Comparison of ENCODE assay signal across 8 mouse cellular contexts in genomic region chr2:30066046-30066901, GRCm38 (mm10). TPM values are rescaled to one million over a fixed set of nuclear protein-coding genes. Genes with fewer than 3 reads are reported as not detected.
DNase-seq lines count a peak whose midpoint lies in the region; ATAC-seq and TF ChIP-seq lines count a peak whose summit lies in the region.

No protein-coding gene starts in this region.

- intact Hi-C loops in heart, postnatal 25 days (cut with DNase I), result no loop called here

- H3K27ac ChIP-seq in forebrain, embryonic 15.5 days (replicated peaks), result peak overlapping the region; percentile 99
- H3K27ac ChIP-seq in layer of hippocampus, adult 2 months, result peak overlapping the region; percentile 98
- H3K27ac ChIP-seq in neural tube, embryonic 15.5 days (replicated peaks), result peak overlapping the region; percentile 100

- no peak for TF ChIP-seq CTCF in G1E (IDR thresholded peaks at IDR 0.05; ENCODE audit: low read depth, low read length)
- TF ChIP-seq CTCF in layer of hippocampus, adult 2 months (conservative IDR thresholded peaks at IDR 0.05), result no peak
- no peak for TF ChIP-seq CTCF in lung, adult 2 months (IDR thresholded peaks at IDR 0.05; ENCODE audit: insufficient read depth, low read length)

- H3K9me3 ChIP-seq in G1E (replicated peaks), result no peaks in the 10 kb centered on the region
- H3K9me3 ChIP-seq in forebrain, embryonic 15.5 days, result no peaks in the 10 kb centered on the region
- H3K9me3 ChIP-seq in neural tube, embryonic 15.5 days (replicated peaks), result no peaks in the 10 kb centered on the region

- peak; percentile 93 for DNase-seq in G1E (ENCODE audit: low spot score)
- DNase-seq in cerebellum, adult 11-12 months, result peak; percentile 98
- DNase-seq in heart, postnatal 25 days (ENCODE audit: low spot score), result peak; percentile 96
- DNase-seq in layer of hippocampus, adult 2 months (ENCODE audit: low spot score in 2 of 2), result peak; percentile 93 to 94
- peak; percentile 87 for DNase-seq in lung, adult 2 months
- DNase-seq in testis, postnatal 10 days (ENCODE audit: low spot score), result peak; percentile 97

- peaks cover 62% of the 10 kb centered on the region for H3K4me1 ChIP-seq in G1E (ENCODE audit: insufficient read depth, low read depth, low read length)
- peaks cover 48% of the 10 kb centered on the region for H3K4me1 ChIP-seq in forebrain, embryonic 15.5 days
- peaks cover 6% of the 10 kb centered on the region for H3K4me1 ChIP-seq in lung, adult 2 months (ENCODE audit: control insufficient read depth, insufficient read depth, low read length)
- peaks cover 42% of the 10 kb centered on the region for H3K4me1 ChIP-seq in neural tube, embryonic 15.5 days

- WGBS in forebrain, embryonic 15.5 days, result 1% methylated on average over 46 of the region's 101 CpGs
- WGBS in lung, adult 2 months, result under 1% methylated on average over 90 of the region's 101 CpGs
- WGBS in neural tube, embryonic 15.5 days, result under 1% methylated on average over 59 of the region's 101 CpGs

- H3K27me3 ChIP-seq in G1E (ENCODE audit: insufficient read depth, low read length), result no peaks in the 10 kb centered on the region
- no peaks in the 10 kb centered on the region for H3K27me3 ChIP-seq in forebrain, embryonic 15.5 days
- H3K27me3 ChIP-seq in neural tube, embryonic 15.5 days (replicated peaks), result no peaks in the 10 kb centered on the region

- peak overlapping the region; percentile 92 for H3K4me3 ChIP-seq in G1E (ENCODE audit: low read depth, low read length)
- H3K4me3 ChIP-seq in forebrain, embryonic 15.5 days, result peak overlapping the region; percentile 97
- peak overlapping the region; percentile 85 for H3K4me3 ChIP-seq in layer of hippocampus, adult 2 months
- H3K4me3 ChIP-seq in lung, adult 2 months (replicated peaks; ENCODE audit: extremely low read depth, low read depth, low read length), result peak overlapping the region; percentile 96
- peak overlapping the region; percentile 95 for H3K4me3 ChIP-seq in neural tube, embryonic 15.5 days (replicated peaks)

- H3K36me3 ChIP-seq in G1E (replicated peaks), result peaks cover 41% of the 10 kb centered on the region
- peaks cover 23% of the 10 kb centered on the region for H3K36me3 ChIP-seq in forebrain, embryonic 15.5 days
- peaks cover 16% of the 10 kb centered on the region for H3K36me3 ChIP-seq in neural tube, embryonic 15.5 days

- TF ChIP-seq POLR2A in lung, adult 2 months (IDR thresholded peaks at IDR 0.05; ENCODE audit: borderline replicate concordance, extremely low read depth, low read depth, low read length), result peak; percentile 62; the same call in 1 of the 2 replicates

- peak overlapping the region; percentile 74 for H3K4me2 ChIP-seq in forebrain, embryonic 15.5 days (replicated peaks)
- peak overlapping the region; percentile 76 for H3K4me2 ChIP-seq in neural tube, embryonic 15.5 days

- peak overlapping the region; percentile 98 for H3K9ac ChIP-seq in forebrain, embryonic 15.5 days (replicated peaks)
- H3K9ac ChIP-seq in neural tube, embryonic 15.5 days (replicated peaks), result peak overlapping the region; percentile 99

- peak; percentile 66 for ATAC-seq in G1E (ENCODE audit: extremely low read depth, insufficient number of reproducible peaks, low FRiP score, poor library complexity, severe bottlenecking)
- peak; percentile 94 for ATAC-seq in forebrain, embryonic 15.5 days (replicated peaks)
- ATAC-seq in neural tube, embryonic 15.5 days (ENCODE audit: low FRiP score), result peak; percentile 96

RNA-seq across cellular contexts. Expression of gene Set, which starts 9.1 kb away (rescaled TPM):
- total RNA-seq in G1E (2014; fragmentation: Nextera tagmentation), result 751 and 948 TPM in 2 replicates
- 667 and 849 TPM in 2 replicates for total RNA-seq in G1E (2017)
- 806 and 885 TPM in 2 replicates for polyA plus RNA-seq in G1E (2012)
- polyA plus RNA-seq in forebrain, embryonic 15.5 days (2015; fragmentation: Nextera tagmentation; extraction: Ambion mirVana), result 445 and 449 TPM in 2 replicates
- total RNA-seq in heart, postnatal 25 days (2021), result 100 to 1,000 TPM in 1 of 2 experiments, 10 to 100 TPM in 1; 95.8 to 106 TPM
- 100 to 1,000 TPM; 171 to 197 TPM for total RNA-seq in layer of hippocampus, adult 2 months (2021)
- polyA plus RNA-seq in lung, adult 2 months (2012; rRNA removed), result 35.5 and 39.7 TPM in 2 replicates
- 285 and 330 TPM in 2 replicates for polyA plus RNA-seq in neural tube, embryonic 15.5 days (2015; fragmentation: Nextera tagmentation; extraction: Ambion mirVana)

RNA-seq across cellular contexts. Expression of gene Pkn3, which starts 11.2 kb away (rescaled TPM):
- 1.6 and 2.4 TPM in 2 replicates for total RNA-seq in G1E (2014; fragmentation: Nextera tagmentation)
- 4.5 and 5.9 TPM in 2 replicates for total RNA-seq in G1E (2017)
- 13.3 and 14.5 TPM in 2 replicates for polyA plus RNA-seq in G1E (2012)
- polyA plus RNA-seq in forebrain, embryonic 15.5 days (2015; fragmentation: Nextera tagmentation; extraction: Ambion mirVana), result 3.5 and 3.9 TPM in 2 replicates
- 10 to 100 TPM; 10.5 to 13.2 TPM for total RNA-seq in heart, postnatal 25 days (2021)
- 1 to 10 TPM; 1.7 to 2.1 TPM for total RNA-seq in layer of hippocampus, adult 2 months (2021)
- 29.0 and 31.3 TPM in 2 replicates for polyA plus RNA-seq in lung, adult 2 months (2012; rRNA removed)
- 2.0 and 3.1 TPM in 2 replicates for polyA plus RNA-seq in neural tube, embryonic 15.5 days (2015; fragmentation: Nextera tagmentation; extraction: Ambion mirVana)

RNA-seq across cellular contexts. Expression of gene Wdr34, which starts 17.6 kb away (rescaled TPM):
- total RNA-seq in G1E (2014; fragmentation: Nextera tagmentation) (15.1 and 17.9 TPM in 2 replicates), G1E (2017) (9.6 and 13.5 TPM in 2 replicates)
- polyA plus RNA-seq in G1E (2012), result 35.5 and 38.4 TPM in 2 replicates
- polyA plus RNA-seq in forebrain, embryonic 15.5 days (2015; fragmentation: Nextera tagmentation; extraction: Ambion mirVana), result 70.1 and 76.2 TPM in 2 replicates
- total RNA-seq in heart, postnatal 25 days (2021), result 1 to 10 TPM; 6.5 to 6.8 TPM
- 10 to 100 TPM; 37.3 to 37.4 TPM for total RNA-seq in layer of hippocampus, adult 2 months (2021)
- polyA plus RNA-seq in lung, adult 2 months (2012; rRNA removed), result 27.1 and 31.3 TPM in 2 replicates
- polyA plus RNA-seq in neural tube, embryonic 15.5 days (2015; fragmentation: Nextera tagmentation; extraction: Ambion mirVana), result 63.0 and 72.9 TPM in 2 replicates

RNA-seq across cellular contexts. Expression of gene Zdhhc12, which starts 27.2 kb away (rescaled TPM):
- total RNA-seq in G1E (2014; fragmentation: Nextera tagmentation) (25.4 and 29.4 TPM in 2 replicates), G1E (2017) (9.5 and 10.3 TPM in 2 replicates)
- polyA plus RNA-seq in G1E (2012), result 31.0 and 31.4 TPM in 2 replicates
- polyA plus RNA-seq in forebrain, embryonic 15.5 days (2015; fragmentation: Nextera tagmentation; extraction: Ambion mirVana), result 16.7 and 18.6 TPM in 2 replicates
- 1 to 10 TPM; 3.9 to 4.7 TPM for total RNA-seq in heart, postnatal 25 days (2021)
- total RNA-seq in layer of hippocampus, adult 2 months (2021), result 1 to 10 TPM; 7.6 to 9.1 TPM
- polyA plus RNA-seq in lung, adult 2 months (2012; rRNA removed), result 63.0 and 65.3 TPM in 2 replicates
- 31.6 and 33.6 TPM in 2 replicates for polyA plus RNA-seq in neural tube, embryonic 15.5 days (2015; fragmentation: Nextera tagmentation; extraction: Ambion mirVana)

RNA-seq across cellular contexts. Expression of gene Zer1, which starts 58.1 kb away (rescaled TPM):
- 25.1 and 25.8 TPM in 2 replicates for total RNA-seq in G1E (2014; fragmentation: Nextera tagmentation)
- total RNA-seq in G1E (2017), result 9.7 and 10.4 TPM in 2 replicates
- 13.2 and 18.9 TPM in 2 replicates for polyA plus RNA-seq in G1E (2012)
- polyA plus RNA-seq in forebrain, embryonic 15.5 days (2015; fragmentation: Nextera tagmentation; extraction: Ambion mirVana), result 14.5 and 15.0 TPM in 2 replicates
- 10 to 100 TPM; 23.5 to 26.7 TPM for total RNA-seq in heart, postnatal 25 days (2021)
- 100 to 1,000 TPM; 197 to 199 TPM for total RNA-seq in layer of hippocampus, adult 2 months (2021)
- 52.0 and 56.6 TPM in 2 replicates for polyA plus RNA-seq in lung, adult 2 months (2012; rRNA removed)
- polyA plus RNA-seq in neural tube, embryonic 15.5 days (2015; fragmentation: Nextera tagmentation; extraction: Ambion mirVana), result 12.4 and 14.5 TPM in 2 replicates

Comparison
In these comparisons a context has a peak if more than half of its experiments do, and no peak if none do; other contexts are left out.
1. Peak in every context shown above with its lines: DNase-seq, ATAC-seq, H3K4me3 ChIP-seq and H3K27ac ChIP-seq.